Mouse (Mus musculus) lung, postnatal 0 days (tissue): ENCODE measurements at regions not wholly inside any gene's neighbourhood (a gene's known extent, or its start where the extent isn't known, plus 50 kb on each side); places are given as distances from the start of the nearest gene placed in this dataset.

Experiments used
- CTCF ChIP-seq: IDR thresholded peaks from 2 replicates; pipeline ENCODE4 v1.5.1; 2016; ENCODE audit warnings: antibody characterized with exemption, mild to moderate bottlenecking
- EP300 ChIP-seq: IDR thresholded peaks from 2 replicates; pipeline ENCODE4 v1.6.1; 2016; ENCODE audit warnings: antibody characterized with exemption, mild to moderate bottlenecking, control low read depth

DNA sequence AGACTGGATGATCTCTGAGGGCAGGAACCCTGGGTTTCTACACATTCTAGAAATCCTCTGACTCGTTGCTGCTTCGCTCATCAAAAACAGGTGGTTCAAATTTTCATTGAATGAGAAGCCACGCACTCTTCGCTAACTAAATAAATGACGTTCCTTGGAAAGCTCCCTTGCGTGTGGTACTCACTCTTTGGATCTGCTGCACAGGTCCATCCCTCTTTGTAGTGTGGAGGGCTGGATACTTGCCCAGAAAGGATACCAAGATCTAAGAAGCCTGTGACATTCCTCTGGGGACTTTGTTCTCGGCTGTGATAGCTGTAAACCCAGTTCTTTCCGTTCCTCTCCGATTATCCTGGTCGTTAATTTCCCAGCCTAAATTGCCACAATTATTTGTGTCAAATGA lies 87.7 kb upstream of the Hmga2 start:
- TF ChIP-seq CTCF, result no peak
- TF ChIP-seq EP300, result no peak
